27 mouse cellular contexts compared by ENCODE assay signal in the genomic region with DNA sequence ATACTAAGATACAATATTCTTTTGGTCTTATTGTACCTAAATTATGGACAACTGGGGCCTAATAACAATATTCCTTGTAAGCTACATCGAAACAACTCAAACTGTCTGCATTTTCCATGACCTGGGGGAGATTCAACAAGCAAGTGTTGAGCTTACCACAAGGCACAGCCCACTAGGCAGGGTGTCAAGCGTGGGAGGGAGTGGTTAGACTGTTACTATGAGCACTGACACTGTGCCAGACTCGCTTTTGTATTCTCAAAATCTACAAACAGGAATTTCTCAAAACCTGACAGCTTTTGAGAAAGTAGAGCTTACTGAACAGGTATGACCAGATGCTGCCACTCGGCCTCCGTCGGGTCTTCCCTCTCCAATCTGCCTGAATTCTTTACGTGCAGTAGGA. TPM values are rescaled to one million over a fixed set of nuclear protein-coding genes. Genes with fewer than 3 reads are reported as not detected.
A peak's percentile ranks its signal among the peaks of the same experiment; 100 is the strongest.
DNase-seq lines count a peak whose midpoint lies in the region; ATAC-seq lines count a peak whose summit lies in the region.
"Had no signal": no experiment of that assay in that cellular context is flagged by ENCODE, and none has a peak within 500 bp of the region (broad histone marks: within the 10 kb centered on the region; RNA-seq: fewer than 3 reads in every experiment).

No protein-coding gene starts in this region.

- no peak overlapping the region for H3K4me3 ChIP-seq in hindbrain, embryonic 16.5 days (ENCODE audit: low read length)
- H3K4me3 ChIP-seq: forebrain, embryonic 10.5 days; heart, adult 2 months; heart, embryonic 13.5 days; hindbrain, embryonic 12.5 days; intestine, embryonic 15.5 days; limb, embryonic 12.5 days; midbrain, embryonic 12.5 days had no signal

- no peak overlapping the region for H3K4me2 ChIP-seq in hindbrain, embryonic 16.5 days (ENCODE audit: low read length)
- H3K4me2 ChIP-seq: heart, embryonic 13.5 days; hindbrain, embryonic 12.5 days; intestine, embryonic 15.5 days; limb, embryonic 12.5 days; liver, embryonic 11.5 days; midbrain, embryonic 12.5 days had no signal

- H3K9ac ChIP-seq in hindbrain, embryonic 16.5 days (ENCODE audit: low read depth, low read length) = no peak overlapping the region
- H3K9ac ChIP-seq: heart, embryonic 13.5 days; hindbrain, embryonic 12.5 days; intestine, embryonic 15.5 days; limb, embryonic 12.5 days; liver, postnatal 0 days; midbrain, embryonic 12.5 days had no signal

- WGBS in hindbrain, embryonic 16.5 days = 91% methylated on average over 7 of the region's 7 CpGs

- peak; percentile 50 for ATAC-seq in inflammation-experienced regulatory T-cells, adult 6 months
- ATAC-seq in hindbrain, embryonic 16.5 days = no peak
- ATAC-seq: activated CD4-positive, CD25-positive, alpha-beta regulatory T cell, adult 4 months; forebrain, embryonic 16.5 days; intestine, embryonic 15.5 days; liver, postnatal 0 days; lung, postnatal 0 days had no signal

- no peaks in the 10 kb centered on the region for H3K4me1 ChIP-seq in hindbrain, embryonic 16.5 days (ENCODE audit: control insufficient read depth, insufficient read depth, low read depth, low read length)
- H3K4me1 ChIP-seq: heart, embryonic 13.5 days; hindbrain, embryonic 12.5 days; intestine, embryonic 15.5 days; limb, embryonic 12.5 days; midbrain, embryonic 12.5 days had no signal

- H3K27me3 ChIP-seq in hindbrain, embryonic 16.5 days (replicated peaks; ENCODE audit: control insufficient read depth, insufficient read depth, low read length) = no peaks in the 10 kb centered on the region
- H3K27me3 ChIP-seq: heart, embryonic 13.5 days; hindbrain, embryonic 12.5 days; intestine, embryonic 15.5 days; limb, embryonic 12.5 days; midbrain, embryonic 12.5 days had no signal

- intact Hi-C loops in heart, postnatal 10 days (cut with DNase I) = no loop called here
- intact Hi-C loops in left cerebral cortex, postnatal 25 days (cut with DNase I) = loop anchor here (5.0 kb wide), 1 partner anchor 161 kb away; no protein-coding TSS in a partner anchor

- peaks cover 12% of the 10 kb centered on the region; the same call in 1 of the 2 replicates for H3K36me3 ChIP-seq in hindbrain, embryonic 16.5 days (ENCODE audit: control insufficient read depth, insufficient read depth, low read length)

- H3K27ac ChIP-seq in hindbrain, embryonic 16.5 days (ENCODE audit: low read depth, low read length) = no peak overlapping the region
- H3K27ac ChIP-seq: forebrain, embryonic 10.5 days; heart, adult 2 months; heart, embryonic 13.5 days; hindbrain, embryonic 12.5 days; intestine, embryonic 15.5 days; limb, embryonic 12.5 days; midbrain, embryonic 12.5 days had no signal

- H3K9me3 ChIP-seq in hindbrain, embryonic 16.5 days (ENCODE audit: control insufficient read depth, low read length) = no peaks in the 10 kb centered on the region
- H3K9me3 ChIP-seq: forebrain, embryonic 10.5 days; heart, embryonic 13.5 days; hindbrain, embryonic 12.5 days; intestine, embryonic 15.5 days; limb, embryonic 12.5 days; midbrain, embryonic 12.5 days had no signal

- peak; percentile 55 for DNase-seq in heart, adult 11 months
- no peak for DNase-seq in heart, postnatal 10 days
- DNase-seq in ovary, adult 18-20 months (ENCODE audit: low spot score) = peak; percentile 29
- DNase-seq in ovary, postnatal 10 days (ENCODE audit: low spot score) = no peak
- no peak for DNase-seq in left cerebral cortex, postnatal 25 days (ENCODE audit: low spot score in 2 of 2)
- DNase-seq: adrenal gland, adult 8-10 months; cerebellum, adult 2 months; cerebellum, postnatal 36 days; gastrocnemius, postnatal 14 days; heart, adult 2 months; kidney, adult 9 months; kidney, postnatal 14 days; liver, postnatal 0 days; thymus, adult 18-20 months; thymus, postnatal 36 days had no signal

RNA-seq across cellular contexts. Expression of a gene that starts 28.0 kb away (rescaled TPM):
- total RNA-seq in heart, postnatal 10 days (2021) = 10 to 100 TPM; 30.7 to 32.9 TPM
- 10 to 100 TPM; 41.5 to 52.6 (median 52.3) TPM for polyA plus RNA-seq in inflammation-experienced regulatory T-cells, adult 6 months (2017; shearing (Covaris generic))
- polyA plus RNA-seq in hindbrain, embryonic 16.5 days (2015; fragmentation: Nextera tagmentation; extraction: Ambion mirVana) = 25.5 and 25.9 TPM in 2 replicates
- total RNA-seq in left cerebral cortex, postnatal 25 days (2021) = 10 to 100 TPM; 48.5 to 48.9 TPM

RNA-seq across cellular contexts. Expression of a gene that starts 55.5 kb away (rescaled TPM):
- 10 to 100 TPM; 66.5 to 71.9 TPM for total RNA-seq in heart, postnatal 10 days (2021)
- polyA plus RNA-seq in inflammation-experienced regulatory T-cells, adult 6 months (2017; shearing (Covaris generic)) = 1 to 10 TPM; 3.8 to 5.5 (median 5.5) TPM
- polyA plus RNA-seq in hindbrain, embryonic 16.5 days (2015; fragmentation: Nextera tagmentation; extraction: Ambion mirVana) = 3.8 and 5.6 TPM in 2 replicates
- 10 to 100 TPM; 56.6 to 57.2 TPM for total RNA-seq in left cerebral cortex, postnatal 25 days (2021)

Comparison
In these comparisons a context has a peak if more than half of its experiments do, and no peak if none do; other contexts are left out.
1. DNase-seq: peak in heart, adult 11 months (single experiment) and ovary, adult 18-20 months (single experiment); none in heart, postnatal 10 days (0 of 2), ovary, postnatal 10 days (single experiment) and left cerebral cortex, postnatal 25 days (0 of 2).